Mouse (Mus musculus): ENCODE results near the gene Klf11. TPM values are rescaled to one million over a fixed set of nuclear protein-coding genes. Genes with fewer than 3 reads are reported as not detected.
A peak's percentile ranks its signal among the peaks of the same experiment; 100 is the strongest.

Klf11 gene
- polyA plus RNA-seq (2015; fragmentation: Nextera tagmentation; extraction: Ambion mirVana), result 13.6 and 14.4 TPM in 2 replicates

DNA sequence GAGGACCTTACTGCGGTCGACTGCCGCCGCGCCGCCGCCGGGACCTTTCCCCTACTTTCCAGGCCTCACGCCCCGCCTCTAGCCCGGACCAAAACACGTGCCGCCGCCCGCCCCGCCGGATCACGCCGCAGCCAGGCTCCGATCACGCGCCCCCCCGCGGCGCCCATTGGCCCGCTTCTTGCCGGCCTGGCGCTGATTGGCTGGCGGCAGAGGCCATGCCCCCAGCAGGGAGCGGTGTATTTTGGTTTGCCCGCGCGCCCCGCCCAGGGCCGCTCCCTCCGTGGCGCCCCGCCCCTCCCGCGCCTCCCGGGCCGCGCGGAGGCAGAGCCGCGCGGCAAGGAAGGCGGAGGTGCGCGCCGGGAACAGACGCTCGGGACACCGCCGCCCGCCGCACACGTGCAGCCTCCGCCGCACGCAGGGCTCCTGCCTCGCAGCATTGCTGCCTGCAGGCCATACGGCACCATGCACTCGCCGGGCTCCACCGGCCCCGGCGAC, at the start of gene Klf11:
TSS of gene Klf11 (plus strand) at position 212 of the 495 bp plus-strand sequence.
- peak within 1 kb of the TSS; percentile 78 for H3K4me2 ChIP-seq
- H3K4me3 ChIP-seq, result peak within 1 kb of the TSS; percentile 83
- peak; percentile 95 for ATAC-seq (ENCODE audit: insufficient number of reproducible peaks, low FRiP score, low TSS enrichment, low read depth)
- H3K4me1 ChIP-seq, result peaks cover 31% of the 10 kb centered on the region
- peak within 1 kb of the TSS; percentile 82 for H3K9ac ChIP-seq
- no peaks in the 10 kb centered on the region for H3K27me3 ChIP-seq
- peaks cover 24% of the 10 kb centered on the region for H3K36me3 ChIP-seq
- no peaks in the 10 kb centered on the region for H3K9me3 ChIP-seq
- peak within 1 kb of the TSS; percentile 94 for H3K27ac ChIP-seq
- WGBS, result under 1% methylated on average over 66 of the region's 68 CpGs

DNA sequence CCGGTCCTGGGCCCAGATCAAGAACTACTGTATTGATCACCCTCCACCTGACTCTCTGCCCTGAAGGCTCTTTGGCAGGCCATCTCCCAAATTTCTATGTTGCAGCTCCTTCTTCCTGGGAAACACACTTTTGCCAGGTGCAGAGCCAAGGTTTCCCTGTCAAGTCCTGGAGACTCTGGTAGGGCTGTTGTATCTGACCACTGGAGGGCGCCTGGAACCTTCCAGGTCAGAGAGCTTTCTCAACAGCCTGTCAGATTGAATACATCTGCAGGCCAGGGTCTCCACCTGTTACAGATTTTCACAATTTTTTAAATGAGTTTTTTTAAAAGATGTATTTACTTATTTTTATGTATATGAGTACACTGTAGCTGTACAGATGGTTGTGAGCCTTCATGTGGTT, 47.8 kb upstream of the Klf11 start:
- ATAC-seq (ENCODE audit: insufficient number of reproducible peaks, low FRiP score, low TSS enrichment, low read depth), result no peak
- H3K27ac ChIP-seq, result no peak overlapping the region
- no peak overlapping the region for H3K4me2 ChIP-seq
- no peak overlapping the region for H3K4me3 ChIP-seq
- no peaks in the 10 kb centered on the region for H3K9me3 ChIP-seq
- H3K27me3 ChIP-seq, result no peaks in the 10 kb centered on the region
- peaks cover 5% of the 10 kb centered on the region for H3K4me1 ChIP-seq
- no peaks in the 10 kb centered on the region for H3K36me3 ChIP-seq
- H3K9ac ChIP-seq, result no peak overlapping the region
- WGBS, result 32% methylated on average over 2 of the region's 2 CpGs

DNA sequence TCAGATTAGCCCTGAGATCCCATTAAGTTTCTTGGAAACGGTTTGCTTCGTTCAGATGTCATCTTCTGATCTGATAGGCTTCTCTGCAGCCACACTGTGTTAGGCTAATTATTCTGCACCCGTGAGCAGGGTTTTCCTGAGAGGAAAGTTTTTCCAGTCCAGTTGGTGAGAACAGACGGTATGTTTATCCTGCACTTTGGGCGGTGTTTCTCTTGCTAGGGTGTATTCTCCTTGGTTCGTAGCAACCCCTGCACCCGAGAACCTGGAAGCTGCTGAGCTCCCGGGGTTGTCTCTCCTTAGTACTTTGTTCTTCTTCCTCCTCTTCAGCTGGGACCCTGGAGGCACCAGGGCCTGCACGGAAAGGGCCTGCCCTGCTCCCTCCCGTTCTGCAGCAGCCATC, 44.9 kb upstream of the Klf11 start:
- Histone ChIP-seq H3K27me3 (no peaks in the 10 kb centered on the region), H3K4me2 (no peak overlapping the region), H3K4me1 (no peaks in the 10 kb centered on the region), H3K9me3 (no peaks in the 10 kb centered on the region), H3K4me3 (no peak overlapping the region), H3K9ac (no peak overlapping the region), H3K27ac (no peak overlapping the region), H3K36me3 (no peaks in the 10 kb centered on the region)
- no peak for ATAC-seq (ENCODE audit: insufficient number of reproducible peaks, low FRiP score, low TSS enrichment, low read depth)
- 68% methylated on average over 10 of the region's 10 CpGs for WGBS

DNA sequence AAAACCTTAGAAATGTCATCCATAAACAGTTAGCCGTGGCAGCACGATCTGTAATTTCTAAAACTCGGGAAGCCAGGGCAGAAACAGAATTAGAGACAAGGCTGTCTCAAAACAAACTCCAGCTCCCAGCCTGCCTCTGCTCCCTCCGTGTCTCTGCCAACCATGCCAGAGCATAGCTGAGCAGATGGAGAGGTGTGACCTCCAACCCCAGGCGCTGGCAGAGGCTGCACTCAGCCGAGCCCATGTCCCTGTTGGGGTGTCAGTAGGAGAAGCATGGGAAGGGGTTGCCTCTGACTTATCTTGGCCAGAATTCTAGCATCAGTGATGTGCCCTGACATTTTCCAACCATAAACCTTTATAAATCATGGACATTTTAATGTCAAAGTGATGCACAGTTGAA, 38.5 kb upstream of the Klf11 start:
- Histone ChIP-seq H3K27me3 (no peaks in the 10 kb centered on the region), H3K9me3 (no peaks in the 10 kb centered on the region), H3K4me3 (no peak overlapping the region), H3K36me3 (no peaks in the 10 kb centered on the region), H3K9ac (no peak overlapping the region), H3K4me1 (no peaks in the 10 kb centered on the region), H3K4me2 (no peak overlapping the region), H3K27ac (no peak overlapping the region)
- WGBS, result 66% methylated on average over 6 of the region's 6 CpGs
- no peak for ATAC-seq (ENCODE audit: insufficient number of reproducible peaks, low FRiP score, low TSS enrichment, low read depth)

DNA sequence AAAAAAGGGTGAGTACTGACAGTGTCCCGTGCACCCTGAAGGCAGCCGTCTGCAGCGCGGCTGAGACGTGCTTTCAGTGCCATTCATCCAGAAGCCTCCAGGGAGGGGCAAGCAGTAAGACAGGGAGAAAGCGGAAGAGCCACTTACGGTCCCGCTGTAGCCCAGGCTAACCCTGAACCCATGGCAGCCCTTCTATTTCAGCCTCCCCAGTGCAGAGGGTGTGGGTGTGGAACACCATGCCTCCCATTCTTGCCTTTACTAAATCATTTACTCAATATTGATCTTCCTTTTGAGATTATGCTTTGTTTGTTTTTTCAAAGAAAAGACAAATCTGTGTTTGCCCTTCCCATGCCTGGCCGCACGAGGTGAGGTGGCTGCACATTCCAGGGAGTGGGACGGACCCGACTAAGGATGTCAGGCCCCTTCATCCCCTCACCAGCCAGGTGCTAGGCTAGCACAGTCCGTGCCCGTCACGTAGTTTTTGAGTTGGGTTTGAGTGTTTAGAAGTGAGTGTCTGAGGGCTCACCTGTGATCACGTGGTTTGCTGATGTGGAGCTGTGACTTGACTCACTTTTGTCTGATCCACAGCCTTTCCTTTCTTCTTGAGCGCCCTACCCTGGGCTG, 36.5 kb upstream of the Klf11 start:
- H3K36me3 ChIP-seq, result no peaks in the 10 kb centered on the region
- no peak for ATAC-seq (ENCODE audit: insufficient number of reproducible peaks, low FRiP score, low TSS enrichment, low read depth)

DNA sequence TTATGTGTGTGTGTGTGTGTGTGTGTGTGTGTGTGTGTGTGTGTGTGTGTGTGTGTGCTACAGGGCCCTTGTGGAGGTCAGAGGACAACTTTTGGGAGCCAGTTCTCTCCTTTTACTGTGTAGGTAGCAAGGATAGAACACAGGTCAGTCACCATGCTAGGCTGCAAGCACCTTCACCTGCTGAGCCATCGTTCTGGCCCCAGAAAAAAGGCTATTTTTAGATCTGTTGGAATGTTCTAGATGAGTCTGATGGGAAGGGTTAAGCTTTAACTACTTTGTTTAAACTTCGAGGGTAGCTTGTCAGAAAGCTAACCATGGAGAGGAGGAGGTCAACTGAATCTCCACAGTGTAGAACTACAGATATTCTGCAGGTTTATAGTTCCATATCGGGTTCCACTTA, 35.9 kb upstream of the Klf11 start:
- Histone ChIP-seq H3K4me1 (no peaks in the 10 kb centered on the region), H3K9me3 (no peaks in the 10 kb centered on the region), H3K4me3 (no peak overlapping the region), H3K4me2 (no peak overlapping the region), H3K9ac (no peak overlapping the region), H3K36me3 (no peaks in the 10 kb centered on the region), H3K27ac (no peak overlapping the region), H3K27me3 (no peaks in the 10 kb centered on the region)
- no peak for ATAC-seq (ENCODE audit: insufficient number of reproducible peaks, low FRiP score, low TSS enrichment, low read depth)
- 69% methylated on average over 3 of the region's 3 CpGs for WGBS

More for the DNA sequence above, 36.5 kb upstream of the Klf11 start:
- Histone ChIP-seq H3K4me3 (no peak overlapping the region), H3K27me3 (no peaks in the 10 kb centered on the region), H3K27ac (no peak overlapping the region), H3K9me3 (no peaks in the 10 kb centered on the region), H3K4me2 (no peak overlapping the region), H3K4me1 (no peaks in the 10 kb centered on the region), H3K9ac (no peak overlapping the region)
- WGBS, result 85% methylated on average over 17 of the region's 17 CpGs

DNA sequence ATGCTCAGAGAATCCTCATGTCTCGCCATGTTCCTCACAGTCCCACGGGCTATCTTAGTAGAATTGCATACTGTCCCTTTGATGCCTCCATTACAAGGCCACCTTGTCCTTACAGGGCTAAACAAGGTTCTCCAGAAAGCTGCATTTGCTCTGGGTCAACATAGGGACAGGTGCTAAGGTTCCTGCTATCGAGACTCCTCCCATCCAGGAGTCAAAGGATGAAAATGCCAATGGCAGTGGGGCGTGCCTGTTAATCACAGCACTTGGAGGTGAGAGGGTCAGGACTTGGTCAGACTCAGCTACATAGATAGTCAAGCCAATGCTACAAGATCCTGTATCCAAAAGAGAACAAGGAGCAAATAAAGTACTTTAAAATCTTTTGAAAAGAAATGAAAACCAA, 31.6 kb upstream of the Klf11 start:
- Histone ChIP-seq H3K9ac (no peak overlapping the region), H3K4me1 (no peaks in the 10 kb centered on the region), H3K4me3 (no peak overlapping the region), H3K4me2 (no peak overlapping the region), H3K36me3 (no peaks in the 10 kb centered on the region), H3K27ac (no peak overlapping the region), H3K27me3 (no peaks in the 10 kb centered on the region), H3K9me3 (no peaks in the 10 kb centered on the region)
- ATAC-seq (ENCODE audit: insufficient number of reproducible peaks, low FRiP score, low TSS enrichment, low read depth), result no peak
- WGBS, result 83% methylated on average over 4 of the region's 4 CpGs

DNA sequence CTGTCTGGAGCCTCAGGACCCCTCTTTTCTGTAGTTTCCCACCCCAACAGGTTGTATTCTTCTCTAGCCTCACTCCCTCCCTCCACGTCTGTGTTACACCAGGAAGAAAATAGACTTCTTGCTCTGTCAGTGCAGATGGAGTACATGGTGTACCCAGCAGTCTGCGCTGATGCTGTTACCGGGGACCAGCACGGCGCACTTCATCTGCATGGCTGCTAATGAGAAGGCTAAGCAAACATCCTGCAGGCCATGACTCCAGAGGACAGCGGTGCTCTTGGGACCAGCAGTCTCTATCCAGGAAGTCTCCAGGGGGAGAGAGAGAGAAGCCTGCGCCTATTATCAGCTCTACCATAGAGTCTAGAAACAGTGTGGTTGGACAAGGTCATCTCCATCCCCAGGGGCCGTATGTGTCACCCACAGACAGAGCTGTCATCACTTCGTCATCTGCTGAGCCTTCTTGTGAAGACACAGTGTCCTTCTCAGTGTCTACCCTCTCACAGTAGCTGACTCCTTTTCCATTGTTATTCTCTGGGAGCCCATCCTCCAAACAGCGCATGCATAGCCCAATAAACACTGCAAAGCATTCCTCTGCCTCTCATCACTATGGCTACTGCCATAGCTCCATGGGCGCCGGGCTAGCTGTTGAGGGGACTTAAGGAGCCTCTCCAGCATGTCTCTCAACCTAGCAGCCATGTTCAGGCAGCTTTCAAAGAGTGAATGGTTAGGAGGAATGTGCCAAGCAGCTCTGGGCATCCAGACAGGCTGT, 27.4 kb upstream of the Klf11 start:
- 80% methylated on average over 12 of the region's 12 CpGs for WGBS
- H3K9me3 ChIP-seq, result no peaks in the 10 kb centered on the region
- no peak overlapping the region for H3K27ac ChIP-seq
- no peak overlapping the region for H3K4me2 ChIP-seq
- 0 out of 2 replicates have a peak, but pooled peaks cover 9% of the 10 kb centered on the region for H3K4me1 ChIP-seq
- no peaks in the 10 kb centered on the region for H3K27me3 ChIP-seq
- no peak overlapping the region for H3K9ac ChIP-seq
- no peak overlapping the region for H3K4me3 ChIP-seq
- no peaks in the 10 kb centered on the region for H3K36me3 ChIP-seq
- ATAC-seq (ENCODE audit: insufficient number of reproducible peaks, low FRiP score, low TSS enrichment, low read depth), result no peak

DNA sequence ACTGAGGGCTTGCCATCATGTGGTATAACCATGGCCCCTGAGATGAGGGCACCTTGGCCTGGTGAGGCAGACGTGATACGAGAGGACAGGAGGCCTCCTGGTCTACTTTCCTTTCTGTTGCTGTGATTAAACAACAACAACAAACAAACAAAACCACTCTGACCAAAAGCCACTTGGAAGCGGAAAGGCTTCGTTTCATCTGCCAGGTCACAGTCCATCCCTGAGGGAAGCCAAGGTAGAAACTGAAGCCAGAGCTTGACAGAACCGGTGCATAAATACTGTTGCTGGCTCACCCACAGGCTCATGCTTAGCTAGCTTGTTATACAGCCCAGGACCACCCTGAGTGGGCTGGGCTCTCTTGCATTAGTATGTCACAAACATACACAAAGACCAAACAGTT, 24.7 kb upstream of the Klf11 start:
- ATAC-seq (ENCODE audit: insufficient number of reproducible peaks, low FRiP score, low TSS enrichment, low read depth), result no peak
- 87% methylated on average over 5 of the region's 5 CpGs for WGBS
- no peaks in the 10 kb centered on the region for H3K9me3 ChIP-seq
- 0 out of 2 replicates have a peak, but pooled peaks cover 9% of the 10 kb centered on the region for H3K4me1 ChIP-seq
- H3K27me3 ChIP-seq, result no peaks in the 10 kb centered on the region
- no peak overlapping the region for H3K4me3 ChIP-seq
- H3K9ac ChIP-seq, result no peak overlapping the region
- H3K27ac ChIP-seq, result no peak overlapping the region
- H3K36me3 ChIP-seq, result no peaks in the 10 kb centered on the region
- no peak overlapping the region for H3K4me2 ChIP-seq

DNA sequence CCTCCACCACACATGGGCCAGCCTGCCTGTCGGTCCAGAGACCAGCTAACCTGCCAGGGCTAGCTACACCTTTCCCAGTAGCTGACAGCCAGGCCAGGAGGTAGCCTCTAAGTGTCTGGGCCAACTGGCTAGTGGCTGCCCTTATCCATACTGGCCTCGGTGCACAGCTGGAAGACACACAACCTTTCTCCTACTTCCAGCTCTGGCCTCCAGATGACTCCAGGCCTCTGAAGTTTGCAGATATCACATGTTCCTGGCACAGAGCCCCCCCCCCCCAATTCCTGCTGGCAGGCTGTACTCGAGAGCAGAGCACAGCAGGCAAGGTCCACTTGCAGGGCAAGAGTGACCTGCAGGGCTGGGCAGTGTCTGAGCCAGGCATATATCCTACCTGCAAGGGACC, 23.9 kb upstream of the Klf11 start:
- H3K9me3 ChIP-seq, result no peaks in the 10 kb centered on the region
- no peak overlapping the region for H3K4me2 ChIP-seq
- no peak overlapping the region for H3K4me3 ChIP-seq
- ATAC-seq (ENCODE audit: insufficient number of reproducible peaks, low FRiP score, low TSS enrichment, low read depth), result no peak
- 0 out of 2 replicates have a peak, but pooled peaks cover 9% of the 10 kb centered on the region for H3K4me1 ChIP-seq
- H3K27me3 ChIP-seq, result no peaks in the 10 kb centered on the region
- no peaks in the 10 kb centered on the region for H3K36me3 ChIP-seq
- H3K9ac ChIP-seq, result no peak overlapping the region
- 39% methylated on average over 3 of the region's 3 CpGs for WGBS
- no peak overlapping the region for H3K27ac ChIP-seq

DNA sequence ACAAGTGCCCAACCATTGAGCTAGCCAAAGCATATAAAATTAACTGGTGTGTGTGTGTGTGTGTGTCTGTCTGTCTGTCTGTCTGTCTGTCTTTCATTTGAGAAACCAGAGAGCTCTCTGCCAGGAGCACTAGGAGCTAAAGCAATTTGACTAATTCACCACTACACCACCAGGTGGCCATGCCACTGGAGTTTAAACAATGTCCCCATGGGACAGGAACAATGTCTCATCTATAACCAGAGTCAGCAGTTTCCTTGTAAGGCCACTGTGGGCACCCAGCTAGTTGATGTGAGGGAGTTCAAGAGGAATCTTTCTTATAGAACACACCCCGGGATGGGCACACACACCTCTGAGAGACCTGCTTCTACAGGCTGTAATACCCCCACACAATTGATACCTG, 20.9 kb upstream of the Klf11 start:
- Histone ChIP-seq H3K4me2 (no peak overlapping the region), H3K9ac (no peak overlapping the region), H3K27me3 (no peaks in the 10 kb centered on the region), H3K9me3 (no peaks in the 10 kb centered on the region), H3K4me3 (no peak overlapping the region), H3K4me1 (0 out of 2 replicates have a peak, but pooled peaks cover 16% of the 10 kb centered on the region), H3K36me3 (no peaks in the 10 kb centered on the region), H3K27ac (no peak overlapping the region)
- WGBS, result 76% methylated on average over 1 of the region's 1 CpGs
- no peak for ATAC-seq (ENCODE audit: insufficient number of reproducible peaks, low FRiP score, low TSS enrichment, low read depth)

DNA sequence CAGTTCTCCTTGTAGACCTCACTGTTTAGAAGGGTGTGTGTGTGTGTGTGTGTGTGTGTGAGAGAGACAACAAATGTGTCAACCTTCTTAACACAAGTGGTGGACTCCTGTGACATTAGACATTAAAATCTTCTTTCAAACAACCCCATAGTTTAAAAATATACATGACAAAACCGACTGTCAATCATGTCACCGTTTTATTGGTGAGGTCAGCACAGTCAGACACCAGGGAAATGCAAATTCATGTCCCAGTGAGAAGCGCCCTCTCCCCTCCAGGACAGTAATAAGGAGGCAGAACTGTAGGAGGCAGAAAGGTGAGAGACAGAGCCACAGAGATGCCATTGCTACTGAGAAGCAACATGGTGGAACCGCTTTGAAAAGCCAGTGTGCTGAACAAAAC, 18.7 kb upstream of the Klf11 start:
- WGBS, result 70% methylated on average over 4 of the region's 4 CpGs
- H3K9ac ChIP-seq, result no peak overlapping the region
- no peaks in the 10 kb centered on the region for H3K27me3 ChIP-seq
- no peaks in the 10 kb centered on the region for H3K9me3 ChIP-seq
- no peak overlapping the region for H3K4me2 ChIP-seq
- no peaks in the 10 kb centered on the region for H3K36me3 ChIP-seq
- H3K4me1 ChIP-seq, result 0 out of 2 replicates have a peak, but pooled peaks cover 8% of the 10 kb centered on the region
- no peak overlapping the region for H3K27ac ChIP-seq
- no peak for ATAC-seq (ENCODE audit: insufficient number of reproducible peaks, low FRiP score, low TSS enrichment, low read depth)
- H3K4me3 ChIP-seq, result no peak overlapping the region

Data from limb, embryonic 15.5 days (tissue).